Mouse (Mus musculus) left cerebral cortex, postnatal 14 days (tissue): ENCODE results near the gene Ston1. TPM values are rescaled to one million over a fixed set of nuclear protein-coding genes. Genes with fewer than 3 reads are reported as not detected.

Experiments used
- DNase-seq, 2 experiments: peaks; one replicate each; pipeline ENCODE4 v3.0.0; 2021 to 2022; ENCODE audit warnings: low spot score in 2 of 2, mixed read lengths in 1 of 2
- intact Hi-C: fragments of 180-260 bp; cut with DNase I; formaldehyde crosslinking; loops from one replicate; pipeline ENCODE4 v1.15.1; 2025
- long read RNA-seq, 2 experiments: library from polyadenylated mRNA; stranded (forward); transcript quantifications; one replicate each; pipeline ENCODE4 v2.0.0; 2021
- total RNA-seq, 2 experiments: library from RNA; stranded (reverse); gene quantifications; 2 replicates each; pipeline ENCODE4 v1.2.3; 2021

Ston1 gene
- 1 to 10 TPM; 4.4 to 6.6 TPM for total RNA-seq
- long read RNA-seq, experiment 1, partial matches to known transcripts = 0 of 2 reads
- long read RNA-seq, experiment 1, other reads (novel, unspliced or antisense) = 2 of 2 reads
- long read RNA-seq, experiment 2 = 0 reads

DNA sequence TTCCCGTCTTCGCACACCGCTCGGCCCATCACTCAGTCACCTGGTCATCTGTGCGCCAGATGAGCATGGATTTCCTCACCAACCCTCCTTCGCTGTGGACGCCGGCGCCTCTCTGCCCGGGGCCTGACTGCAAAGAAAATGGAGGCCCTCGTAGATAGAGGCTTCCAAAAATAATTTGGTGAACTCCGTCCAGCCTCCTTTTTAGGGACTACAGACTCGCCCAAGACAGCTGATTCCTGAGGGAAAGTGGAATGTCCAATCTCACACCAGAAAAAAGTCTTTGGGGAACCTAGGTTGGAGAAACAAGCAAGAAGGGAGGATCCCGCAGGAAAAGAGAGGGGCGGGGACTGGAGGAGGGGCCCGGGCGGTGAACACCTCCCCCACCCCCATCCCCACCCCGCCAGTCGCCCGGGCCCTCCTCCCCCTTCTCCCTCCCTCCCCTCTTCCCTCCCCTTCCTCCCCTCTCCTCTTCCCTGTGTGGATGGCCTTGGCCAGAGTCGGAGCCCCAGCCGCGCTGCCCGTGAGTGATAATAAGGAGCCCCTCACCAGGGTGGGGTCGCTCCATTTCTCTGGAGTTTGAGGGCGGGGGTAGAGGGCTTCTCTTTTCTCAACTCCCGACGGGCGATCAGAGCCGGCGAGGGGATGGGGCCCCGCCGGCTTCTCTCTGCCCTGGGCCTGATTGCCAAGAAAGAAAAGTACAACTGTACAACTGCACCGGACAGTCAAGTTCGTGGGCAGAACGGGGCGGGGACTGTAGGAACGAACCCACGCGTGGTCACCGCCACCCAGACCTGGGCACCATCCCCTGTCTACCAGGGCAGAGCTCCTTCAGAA lies at the start of gene Ston1:
TSS of gene Ston1 (plus strand) at position 463 of the 834 bp plus-strand sequence.
- intact Hi-C loops = no loop called here
- no peak for DNase-seq

DNA sequence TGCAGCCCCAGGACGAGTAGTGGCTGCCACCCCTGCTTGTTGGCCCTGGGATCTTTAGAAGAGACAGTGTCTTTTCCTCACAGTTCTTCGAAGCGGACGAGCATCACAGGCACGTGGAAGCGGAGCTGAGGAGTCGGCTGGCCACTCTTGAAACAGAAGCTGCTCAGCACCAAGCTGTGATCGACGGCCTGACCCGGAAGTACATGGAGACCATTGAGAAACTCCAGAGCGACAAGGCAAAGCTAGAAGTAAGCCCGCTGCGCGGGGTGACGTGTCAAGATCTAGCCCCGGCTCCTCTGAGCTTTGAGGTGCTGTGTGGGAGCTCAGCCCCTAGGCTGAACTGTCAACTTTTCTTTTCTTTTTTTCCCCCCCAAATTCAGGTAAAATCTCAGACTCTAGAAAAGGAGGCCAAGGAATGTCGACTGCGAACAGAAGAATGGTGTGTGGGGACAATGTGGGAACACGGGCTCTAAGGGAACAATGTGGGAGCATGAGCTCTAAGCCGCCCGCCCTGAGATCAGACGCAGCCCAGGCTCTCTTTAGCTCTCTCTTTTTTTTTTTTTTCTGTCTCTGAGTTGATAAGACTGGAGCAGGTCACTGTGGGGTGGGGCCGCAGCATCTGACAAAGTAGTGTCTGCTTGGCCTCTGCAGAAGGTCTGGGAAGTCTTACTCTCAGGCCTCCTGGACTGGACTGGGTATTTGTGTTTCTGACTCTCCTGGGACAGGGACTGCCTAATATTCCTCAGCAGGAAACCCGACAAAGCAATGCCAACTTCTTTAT lies 47.9 kb upstream of the Ston1 start:
- intact Hi-C loops = no loop called here
- DNase-seq = no peak

DNA sequence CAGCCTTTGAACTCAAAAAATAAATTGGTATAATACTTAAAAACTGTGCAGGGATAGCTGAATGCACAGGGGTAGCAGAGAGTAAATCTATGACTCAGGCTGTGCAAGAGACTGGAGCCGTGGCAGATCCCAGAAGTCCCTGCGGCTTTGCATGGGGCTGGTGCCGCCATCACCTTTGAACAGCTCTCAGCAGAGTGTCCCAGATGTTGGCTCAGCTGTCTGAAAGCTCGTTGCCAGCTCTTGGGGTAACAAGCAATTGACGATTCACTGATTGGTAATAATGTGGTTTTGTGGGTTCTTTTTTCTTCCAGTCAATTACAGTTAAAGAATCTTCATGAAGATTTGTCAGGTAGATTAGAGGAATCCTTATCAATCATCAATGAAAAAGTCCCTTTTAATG lies 47.1 kb upstream of the Ston1 start:
- no peak for DNase-seq
- intact Hi-C loops = no loop called here

DNA sequence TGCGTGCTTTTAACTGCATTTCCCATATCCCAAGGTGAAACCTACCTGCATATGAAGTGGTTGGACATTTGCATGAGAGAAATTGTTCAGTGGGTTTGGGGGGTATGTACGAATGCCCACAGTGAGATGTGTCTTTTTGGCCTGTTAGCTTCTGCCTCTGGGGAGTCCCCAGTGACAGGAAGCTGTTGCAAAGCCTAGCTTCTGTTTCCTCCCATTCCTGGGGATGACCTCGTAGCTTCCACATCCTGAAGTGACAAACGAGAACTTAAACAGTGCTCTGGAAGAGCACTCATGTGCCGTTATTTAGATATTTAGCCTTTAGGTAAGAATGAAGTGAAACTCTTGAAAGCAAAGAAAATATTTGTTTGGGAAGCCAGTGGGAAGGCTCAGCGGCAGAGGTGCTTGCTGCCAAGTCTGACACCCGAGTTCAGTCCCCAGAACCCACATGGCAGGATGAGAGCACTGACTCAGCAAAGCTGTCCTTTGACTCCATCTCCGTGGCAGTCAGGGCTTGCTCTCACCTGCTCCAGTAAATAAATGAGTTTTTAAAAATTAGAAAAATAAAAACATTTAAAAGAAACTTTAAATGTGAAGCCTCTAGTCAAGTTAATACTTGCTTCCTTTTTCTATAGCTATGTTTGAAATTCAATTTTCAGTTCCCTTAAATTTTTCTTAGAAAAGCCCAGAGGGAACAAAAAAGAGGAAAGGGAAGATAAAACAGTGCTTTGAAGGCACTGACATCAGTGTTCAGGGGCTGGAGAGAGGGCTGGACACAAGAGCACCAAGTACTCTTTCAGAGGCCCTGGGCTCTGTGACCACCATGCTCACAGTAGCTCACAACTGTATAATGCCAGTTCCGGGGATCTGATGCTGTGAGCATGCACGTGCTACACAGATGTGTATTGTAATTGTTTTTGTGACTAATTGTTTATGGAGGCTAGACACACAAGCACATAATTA lies 46.2 kb upstream of the Ston1 start:
- no peak for DNase-seq
- intact Hi-C loops = no loop called here

DNA sequence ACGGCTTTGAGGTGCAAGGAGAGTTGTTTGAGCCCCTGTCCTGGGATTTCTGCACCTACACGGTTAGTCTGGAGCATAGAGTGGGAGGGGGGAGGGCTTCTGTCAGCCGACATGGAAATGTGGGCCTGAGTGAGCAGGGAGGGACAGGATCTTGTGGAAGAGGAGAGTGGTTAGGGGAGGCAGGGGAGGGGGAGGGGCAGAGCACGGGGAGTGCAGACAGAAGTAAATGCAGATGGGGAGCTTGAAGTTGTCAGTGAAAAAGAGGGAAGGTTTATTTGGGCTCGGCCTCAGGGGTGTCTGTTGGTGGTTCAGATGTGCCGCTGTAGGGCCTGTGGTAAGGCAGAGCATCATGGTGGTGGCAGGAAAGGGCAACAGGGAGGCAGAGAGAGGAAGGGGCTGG lies 44.9 kb upstream of the Ston1 start:
- DNase-seq = no peak
- intact Hi-C loops = no loop called here

DNA sequence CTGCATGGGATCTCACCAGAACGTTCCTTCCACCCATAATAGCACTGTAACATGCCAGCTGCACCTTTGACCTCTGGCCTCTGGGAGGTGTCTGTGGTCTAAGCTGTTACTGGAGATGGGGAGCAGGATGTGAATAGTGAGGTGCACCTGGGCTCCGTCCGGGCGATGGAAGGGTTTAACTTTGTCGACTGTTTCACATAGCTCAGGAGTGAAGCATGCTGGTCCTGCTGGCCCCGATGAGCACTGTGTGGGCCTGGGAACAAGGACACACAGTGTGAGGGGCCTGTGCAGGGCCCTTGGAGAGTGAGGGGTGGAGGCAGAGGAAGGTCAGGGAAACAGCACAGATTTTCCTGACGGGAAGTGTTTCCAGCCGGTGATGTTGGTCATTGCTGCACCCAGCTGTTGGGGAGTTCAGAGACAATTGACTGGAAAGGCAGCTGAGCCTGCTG lies 44.5 kb upstream of the Ston1 start:
- no peak for DNase-seq
- intact Hi-C loops = no loop called here

DNA sequence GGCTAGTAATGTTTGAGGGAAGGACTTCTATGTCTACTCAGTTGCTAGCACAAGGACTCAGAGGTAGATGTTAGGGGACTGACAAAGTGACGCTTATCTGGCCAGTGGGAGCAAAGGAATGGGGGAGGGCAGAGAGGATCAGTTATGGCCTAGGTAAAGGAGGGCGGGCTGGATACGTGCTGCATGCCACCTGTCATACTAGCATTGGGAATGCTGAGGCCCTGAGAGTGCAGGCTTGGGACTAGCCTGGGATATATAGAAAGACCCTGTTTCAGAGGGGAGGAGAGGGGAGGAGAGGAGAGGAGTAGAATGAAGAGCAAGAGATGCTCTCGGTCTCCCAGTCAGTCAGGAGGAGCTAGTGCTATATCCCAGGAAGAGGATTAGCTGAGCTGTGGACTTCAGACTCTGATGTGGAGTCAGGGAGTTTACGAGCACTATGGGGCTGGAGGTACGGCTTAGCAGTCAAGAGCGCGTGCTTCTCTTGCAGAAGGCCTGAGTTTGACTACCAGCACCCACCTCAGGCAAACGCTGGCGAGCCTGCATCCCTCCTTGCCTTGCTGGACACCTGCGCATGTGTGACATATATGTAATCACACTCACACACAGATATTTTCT lies 43.9 kb upstream of the Ston1 start:
- intact Hi-C loops = no loop called here
- no peak for DNase-seq

DNA sequence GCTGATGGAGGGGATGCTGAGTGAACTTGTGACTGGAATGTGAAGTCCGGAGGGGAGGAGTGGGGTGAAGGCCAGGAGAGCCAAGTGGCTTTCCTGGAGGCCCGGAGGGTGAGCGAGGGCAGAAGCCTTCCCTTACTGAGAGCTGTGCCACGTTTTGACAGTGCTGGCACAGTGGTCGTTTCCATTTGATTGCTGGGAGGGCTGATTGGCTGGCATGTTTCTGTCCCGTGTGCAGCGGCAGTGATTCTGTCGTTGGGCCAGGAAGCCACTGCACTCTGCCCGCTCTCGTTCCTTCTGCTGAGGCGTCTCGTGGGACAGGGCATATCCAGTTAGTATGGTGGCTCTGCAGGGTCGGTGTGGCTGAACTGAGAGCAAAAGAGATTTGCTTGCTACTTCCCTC lies 41.3 kb upstream of the Ston1 start:
- intact Hi-C loops = no loop called here
- DNase-seq = no peak

DNA sequence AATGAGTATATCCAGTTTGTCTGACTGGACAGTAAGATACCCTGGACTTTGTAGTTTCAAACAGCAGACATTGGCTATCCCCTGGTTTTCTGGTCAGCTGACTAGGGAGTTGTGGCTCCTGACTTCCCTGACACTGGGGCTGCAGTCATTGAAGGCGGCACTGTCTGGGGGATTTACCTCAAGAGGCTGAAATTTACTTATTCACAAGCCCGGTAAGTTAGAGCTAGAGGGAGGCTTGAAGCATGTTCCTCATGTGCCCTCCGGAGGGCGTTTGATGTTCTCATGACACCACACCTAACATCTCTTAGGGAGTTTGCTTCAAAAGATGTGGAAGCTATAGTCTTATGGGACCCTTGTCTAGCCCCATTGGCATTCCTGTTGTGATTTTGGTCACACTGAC lies 40.8 kb upstream of the Ston1 start:
- no peak for DNase-seq
- intact Hi-C loops = no loop called here

DNA sequence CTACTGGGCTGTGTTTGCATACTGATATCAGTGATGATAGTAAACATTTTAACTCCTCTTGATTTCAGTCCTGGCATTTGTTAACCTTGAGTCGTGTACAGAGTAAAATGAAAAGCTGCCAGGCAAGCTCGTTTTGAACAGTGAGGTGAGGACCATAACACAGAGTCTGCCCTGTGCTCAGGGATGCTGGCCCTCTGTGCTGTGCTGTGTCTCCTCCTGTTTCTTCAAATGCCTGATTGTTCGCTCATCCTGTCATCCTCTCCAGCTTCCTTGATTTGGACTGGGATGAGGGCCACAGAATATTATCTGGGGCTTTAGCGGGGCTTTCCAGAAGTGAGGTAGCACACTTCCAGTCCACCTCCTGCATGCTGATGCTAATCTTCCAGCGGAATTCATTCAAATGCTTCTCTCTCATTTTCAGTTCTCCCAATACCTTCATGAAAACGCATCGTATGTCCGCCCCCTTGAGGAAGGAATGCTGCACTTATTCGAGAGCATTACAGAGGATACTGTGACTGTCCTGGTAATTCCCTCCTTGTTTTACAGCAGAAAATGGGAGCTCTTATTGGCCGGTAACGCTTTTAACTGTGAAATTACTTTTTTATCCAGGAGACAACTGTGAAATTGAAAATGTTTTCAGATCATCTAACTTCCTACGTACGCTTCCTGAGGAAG lies 39.2 kb upstream of the Ston1 start:
- DNase-seq = peak; percentile 75
- intact Hi-C loops = no loop called here

DNA sequence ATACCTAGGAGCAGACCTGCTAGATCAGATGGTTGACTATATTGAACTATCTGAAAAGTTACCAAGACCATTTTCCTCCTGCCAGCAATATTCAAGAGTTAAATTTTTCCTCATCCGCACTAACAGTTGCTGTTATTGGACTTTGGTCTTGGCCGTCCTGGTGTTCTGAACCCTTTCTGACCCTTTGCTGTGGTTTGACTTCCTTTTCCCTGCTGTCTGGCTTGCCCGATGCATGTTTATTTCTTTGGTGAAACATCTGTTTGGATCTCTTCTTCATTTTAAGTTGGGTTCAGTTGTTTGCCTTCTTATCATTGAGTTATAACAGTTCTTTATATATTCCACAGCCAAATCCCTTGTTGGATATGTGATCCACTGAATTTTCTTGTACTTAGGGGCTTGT lies 33.9 kb upstream of the Ston1 start:
- no peak for DNase-seq
- intact Hi-C loops = no loop called here

DNA sequence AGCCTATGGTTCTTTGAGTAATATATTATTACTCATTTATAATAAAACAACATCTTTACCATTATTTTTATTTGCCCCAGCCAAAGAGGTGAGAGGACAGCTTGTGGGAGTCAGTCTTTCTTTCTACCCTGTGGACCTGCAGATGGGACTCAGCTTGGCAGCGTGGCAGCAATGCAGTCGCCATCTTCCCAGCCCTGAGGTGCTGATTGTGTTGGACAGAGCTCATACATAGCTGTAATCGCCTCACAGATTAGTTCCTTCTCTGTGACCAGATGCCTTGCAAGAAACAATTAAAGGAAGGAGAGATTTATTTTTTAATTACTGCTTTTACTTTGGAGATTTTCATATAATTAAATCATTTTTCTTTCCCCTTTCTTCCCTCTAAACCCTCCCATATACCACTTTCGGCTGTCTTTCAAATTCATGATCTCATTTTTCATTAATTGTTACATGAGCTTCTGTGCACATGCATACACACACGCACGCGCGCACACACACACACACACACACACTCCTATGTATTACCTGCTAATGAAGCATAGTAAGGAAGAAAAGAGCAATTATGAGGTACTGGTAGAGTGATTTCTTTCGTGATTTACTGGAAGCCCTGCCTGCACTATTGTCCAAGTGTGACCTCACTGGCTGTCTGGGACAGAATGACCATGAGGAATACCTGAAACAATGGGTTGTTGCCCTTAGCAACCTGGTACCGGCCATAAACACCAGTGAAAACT lies 27.5 kb upstream of the Ston1 start:
- DNase-seq = no peak
- intact Hi-C loops = no loop called here

DNA sequence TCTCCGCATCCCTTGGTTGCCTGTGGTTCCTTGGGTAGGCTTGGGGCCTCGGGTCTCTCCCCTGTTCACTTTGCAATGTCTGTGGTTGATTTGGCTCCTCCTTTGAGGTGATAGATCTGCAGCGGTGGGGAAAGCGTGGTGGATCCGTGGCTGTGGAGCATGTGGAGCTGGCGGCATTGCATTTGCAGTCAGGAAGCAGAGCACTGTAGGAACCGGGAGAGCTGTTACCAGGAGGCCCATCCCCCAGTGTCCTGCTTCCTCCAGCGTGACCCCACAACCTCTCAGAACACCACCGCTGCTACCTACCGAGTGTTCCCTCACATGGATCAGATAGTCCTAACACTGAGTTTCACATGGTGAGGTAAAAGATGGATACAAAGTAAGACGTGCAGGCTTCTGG lies 26.7 kb upstream of the Ston1 start:
- no peak for DNase-seq
- intact Hi-C loops = no loop called here

DNA sequence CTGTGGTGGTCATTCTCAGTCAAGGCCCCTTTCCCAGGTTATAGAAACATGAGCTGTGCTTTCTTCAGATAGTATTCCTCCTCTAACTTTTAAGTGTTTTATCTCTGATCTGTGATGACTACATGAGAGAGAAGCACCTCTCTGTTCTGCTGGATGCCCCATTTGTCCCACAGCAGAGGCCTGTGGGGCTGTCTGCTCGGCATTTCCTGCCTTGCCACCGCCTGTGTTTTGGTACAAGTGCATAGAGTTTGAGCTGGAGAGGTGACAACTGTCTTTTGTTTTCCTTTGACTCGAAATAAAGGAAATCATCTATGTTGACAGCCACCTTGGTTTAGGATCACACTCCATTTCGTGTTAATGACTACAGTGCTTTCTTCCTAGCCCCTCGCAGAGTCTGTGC lies 22.7 kb upstream of the Ston1 start:
- intact Hi-C loops = no loop called here

DNA sequence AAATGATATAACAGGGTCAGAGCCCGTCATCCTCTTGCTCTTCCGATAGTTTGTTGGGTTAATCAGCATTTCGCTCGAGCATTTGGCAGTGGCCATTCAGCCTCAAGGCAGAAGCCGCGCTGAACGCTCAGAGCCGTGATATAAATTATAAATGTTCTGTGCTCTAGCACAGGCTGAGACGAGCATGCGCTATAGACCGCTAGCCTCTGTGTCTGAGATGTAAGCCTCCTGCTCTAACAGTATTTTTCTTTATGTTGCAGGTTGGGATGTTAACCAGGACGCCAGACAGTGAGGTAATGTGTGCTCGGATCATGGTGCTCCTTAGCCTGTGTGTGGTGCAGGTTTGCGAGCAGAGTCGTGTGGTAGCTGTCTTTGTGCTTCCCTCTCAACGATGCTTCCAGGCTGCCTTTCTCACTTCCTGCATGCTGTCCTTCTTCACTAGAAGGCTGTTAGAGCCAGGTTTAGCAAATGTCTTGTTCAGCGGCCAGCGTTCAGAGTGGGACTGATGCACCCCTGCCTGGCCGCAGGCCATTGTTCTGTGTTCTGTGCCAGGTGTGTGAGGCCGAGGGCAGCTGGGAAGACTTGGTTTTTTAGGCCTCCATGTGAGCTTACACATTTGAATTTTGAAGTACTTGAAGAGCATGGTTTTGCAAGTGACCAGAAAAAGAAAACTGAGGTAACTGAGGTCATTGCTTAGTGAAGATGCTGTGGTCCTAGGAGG lies 18.8 kb upstream of the Ston1 start:
- DNase-seq = no peak
- intact Hi-C loops = no loop called here

More for the DNA sequence above, 22.7 kb upstream of the Ston1 start:
- no peak for DNase-seq

DNA sequence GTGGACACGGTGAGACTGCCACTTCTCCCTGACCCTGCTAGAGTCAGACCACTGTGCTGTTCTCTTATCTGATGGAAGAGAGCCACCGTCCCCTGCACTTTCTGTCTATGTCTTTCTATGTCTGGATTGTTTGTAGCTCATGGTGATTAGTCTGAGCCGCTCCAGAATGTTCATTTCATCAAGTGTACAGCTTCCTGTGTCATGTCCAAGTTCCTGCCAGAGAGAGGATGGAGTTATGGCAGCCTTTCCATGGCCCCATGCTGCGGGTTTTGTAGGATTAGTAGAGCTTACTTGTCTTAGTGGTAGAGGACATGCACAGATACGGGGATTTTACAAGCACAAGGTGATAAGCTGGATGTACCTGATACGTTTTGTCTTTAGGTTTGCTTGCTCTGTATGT lies 16.9 kb upstream of the Ston1 start:
- intact Hi-C loops = no loop called here
- no peak for DNase-seq

DNA sequence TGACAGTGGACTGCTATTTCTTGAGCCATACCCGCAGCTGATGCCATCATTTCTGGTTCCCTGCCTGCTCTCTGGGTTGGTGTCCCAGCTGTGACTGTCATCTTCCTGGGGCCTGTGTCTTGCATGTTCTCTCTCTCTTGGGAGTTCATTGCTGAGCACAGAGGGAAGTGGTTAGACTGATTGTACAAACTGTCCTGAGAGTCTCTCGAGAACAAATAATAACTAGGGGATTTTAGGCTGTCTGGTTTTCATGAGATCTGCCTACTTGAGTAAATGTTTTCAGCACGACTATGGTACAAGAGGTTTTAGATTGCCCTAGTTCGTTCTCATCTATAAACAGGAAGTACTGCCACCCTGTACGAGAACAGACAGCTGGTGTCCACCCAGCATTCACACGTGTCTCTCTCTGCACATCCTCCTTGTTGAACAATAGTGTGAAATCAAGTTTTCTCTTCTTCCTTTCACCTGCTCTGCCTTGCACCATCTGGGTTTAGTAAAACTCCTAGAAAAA lies 15.9 kb upstream of the Ston1 start:
- peak in 1 of 2 experiments; percentile 51 for DNase-seq
- intact Hi-C loops = no loop called here
